Mouse (Mus musculus) liver, adult 10 weeks (tissue): Measurements from ENCODE around the gene Higd1c. TPM values are rescaled to one million over a fixed set of nuclear protein-coding genes. Genes with fewer than 3 reads are reported as not detected.

Experiments
- polyA plus RNA-seq: library from polyadenylated mRNA; stranded (reverse); fragments of 350-450 nt; fragmentation: Illumina TruSeq; extraction: RNeasy Lipid Tissue Mini Kit (QIAGEN cat#74804); gene quantifications from one replicate; pipeline ENCODE4 v1.2.3, GENCODE M21; 2014; ENCODE audit warnings: low read depth, low replicate concordance

The Higd1c gene
- not detected for polyA plus RNA-seq

GRCm38 (mm10) chr15:100364242-100364641, at the start of gene Higd1c:
Gene Higd1c, plus strand, starts transcription at chr15:100364542.

GRCm38 (mm10) chr15:100334629-100335028, 29.7 kb upstream of the Higd1c start, which contains the start of gene Mettl7a3:
Gene Mettl7a3, plus strand, starts transcription at chr15:100334929.

GRCm38 (mm10) chr15:100352711-100353250, 11.6 kb upstream of the Higd1c start, which contains the start of the genes Methig1 and Mettl7a2:
Gene Methig1, plus strand, starts transcription at chr15:100353149.
Gene Mettl7a2, plus strand, starts transcription at chr15:100353200.

GRCm38 (mm10) chr15:100421758-100422197, 57.4 kb downstream of the Higd1c start, which contains the start of gene Gm5475:
Gene Gm5475, plus strand, starts transcription at chr15:100422147.

GRCm38 (mm10) chr15:100424396-100425122, 60.2 kb downstream of the Higd1c start, which contains the start of gene Slc11a2:
Gene Slc11a2, minus strand, starts transcription at chr15:100425072.

Other genes starting within 250 kb of the Higd1c start
- gene Atf1, start 136.7 kb upstream of the Higd1c start, polyA plus RNA-seq: 42.1 TPM
- not detected for gene Tmprss12, start 83.7 kb upstream of the Higd1c start, polyA plus RNA-seq
- 315 TPM for gene Mettl7a1, start 60.4 kb upstream of the Higd1c start, polyA plus RNA-seq
- gene Mettl7a3, start 29.6 kb upstream of the Higd1c start, polyA plus RNA-seq: not detected
- gene Methig1, start 11.4 kb upstream of the Higd1c start, polyA plus RNA-seq: not detected
- gene Mettl7a2, start 11.3 kb upstream of the Higd1c start, polyA plus RNA-seq: not detected
- not detected for gene Gm5475, start 57.6 kb downstream of the Higd1c start, polyA plus RNA-seq
- 9.6 TPM for gene Slc11a2, start 60.5 kb downstream of the Higd1c start, polyA plus RNA-seq
- gene Letmd1, start 104.5 kb downstream of the Higd1c start, polyA plus RNA-seq: 15.5 TPM
- gene Csrnp2, start 130.9 kb downstream of the Higd1c start, polyA plus RNA-seq: 0.82 TPM
- 3.7 TPM for gene Tfcp2, start 187.5 kb downstream of the Higd1c start, polyA plus RNA-seq
- gene Pou6f1, start 235.4 kb downstream of the Higd1c start, polyA plus RNA-seq: 1.2 TPM